Mouse (Mus musculus): ENCODE data around the gene Kremen2. TPM values are rescaled to one million over a fixed set of nuclear protein-coding genes. Genes with fewer than 3 reads are reported as not detected.
A peak's percentile ranks its signal among the peaks of the same experiment; 100 is the strongest.
"Not testable (repeated sequence)": the region's sequence is repeated elsewhere in the genome, so short reads cannot be mapped to it uniquely, and the experiment has no call there.

The Kremen2 gene
- 1 to 10 TPM; 1.8 to 2.4 TPM for polyA plus RNA-seq (2017; shearing (Covaris generic))

- no peak for ATAC-seq
Observed at GRCm38 (mm10) chr17:23745301-23746251, at the start of gene Kremen2. Gene Kremen2 (minus strand): TSS chr17:23745833.

GRCm38 (mm10) chr17:23795323-23795722 is 49.7 kb upstream of the Kremen2 start:
- ATAC-seq: no peak

- peak; percentile 60 for ATAC-seq
Observed at GRCm38 (mm10) chr17:23791079-23791357, 45.4 kb upstream of the Kremen2 start.

GRCm38 (mm10) chr17:23790269-23791078 is 44.8 kb upstream of the Kremen2 start, which contains the start of gene Srrm2:
Gene Srrm2 (plus strand): TSS chr17:23790532.
- peak; percentile 66 for ATAC-seq

GRCm38 (mm10) chr17:23789749-23790268 is 44.2 kb upstream of the Kremen2 start:
- ATAC-seq: no peak

GRCm38 (mm10) chr17:23788973-23789372 is 43.3 kb upstream of the Kremen2 start:
- no peak for ATAC-seq

GRCm38 (mm10) chr17:23786510-23786931 is 40.9 kb upstream of the Kremen2 start:
- no peak for ATAC-seq

- peak; percentile 83 for ATAC-seq
Observed at GRCm38 (mm10) chr17:23785561-23786471, 40.2 kb upstream of the Kremen2 start, which contains the start of gene Flywch2. Gene Flywch2 (minus strand): TSS chr17:23786081.

- no peak for ATAC-seq
Observed at GRCm38 (mm10) chr17:23783352-23783751, 37.7 kb upstream of the Kremen2 start.

GRCm38 (mm10) chr17:23778447-23778846 is 32.8 kb upstream of the Kremen2 start:
- no peak for ATAC-seq

- ATAC-seq: no peak
Observed at GRCm38 (mm10) chr17:23777141-23777540, 31.5 kb upstream of the Kremen2 start.

- no peak for ATAC-seq
Observed at GRCm38 (mm10) chr17:23776216-23776615, 30.6 kb upstream of the Kremen2 start.

GRCm38 (mm10) chr17:23774090-23774489 is 28.5 kb upstream of the Kremen2 start:
- ATAC-seq: peak; percentile 65

- ATAC-seq: no peak
Observed at GRCm38 (mm10) chr17:23773676-23774075, 28.0 kb upstream of the Kremen2 start.

- not testable (repeated sequence) for ATAC-seq
Observed at GRCm38 (mm10) chr17:23772219-23772556, 26.6 kb upstream of the Kremen2 start.

GRCm38 (mm10) chr17:23771284-23772218 is 25.9 kb upstream of the Kremen2 start, which contains the start of gene Flywch1:
Gene Flywch1 (minus strand): TSS chr17:23771602.
- peak; percentile 95 for ATAC-seq

GRCm38 (mm10) chr17:23770896-23771283 is 25.3 kb upstream of the Kremen2 start:
- ATAC-seq: peak; percentile 2

- no peak for ATAC-seq
Observed at GRCm38 (mm10) chr17:23770493-23770892, 24.9 kb upstream of the Kremen2 start.

- ATAC-seq: no peak
Observed at GRCm38 (mm10) chr17:23762976-23763375, 17.3 kb upstream of the Kremen2 start.

- ATAC-seq: no peak
Observed at GRCm38 (mm10) chr17:23761155-23761554, 15.5 kb upstream of the Kremen2 start.

GRCm38 (mm10) chr17:23760231-23760630 is 14.6 kb upstream of the Kremen2 start:
- no peak for ATAC-seq
